Mouse (Mus musculus) liver, postnatal 0 days (tissue): ENCODE data around the gene Slc38a3. TPM values are rescaled to one million over a fixed set of nuclear protein-coding genes. Genes with fewer than 3 reads are reported as not detected.
A peak's percentile ranks its signal among the peaks of the same experiment; 100 is the strongest.

ENCODE experiments used
- ATAC-seq: fragments of 200-750 bp; cut with Nextera tagmentation; 2 replicates; pipeline ENCODE4 v1.8.0; 2017; ENCODE audit warnings: mild to moderate bottlenecking, moderate library complexity
- DNase-seq: peaks from one replicate; pipeline ENCODE4 v3.0.0-alpha.2; 2016
- H3K27ac ChIP-seq: fragments of 300-500 bp; sonication (generic); 2 replicates; pipeline ENCODE4 v1.5.1; 2014; ENCODE audit warnings: antibody characterized with exemption, moderate library complexity, mild to moderate bottlenecking, low read depth
- H3K27me3 ChIP-seq: fragments of 300-500 bp; sonication (generic); 2 replicates; pipeline ENCODE4 v1.6.1; 2014; ENCODE audit warnings: low read length, control low read depth, mixed read lengths; ENCODE audit not compliant: insufficient read depth
- H3K36me3 ChIP-seq: fragments of 300-500 bp; sonication (generic); replicated peaks from 2 replicates; pipeline ENCODE4 v1.6.1; 2014; ENCODE audit warnings: mild to moderate bottlenecking, control low read depth, low read length, moderate library complexity, mixed read lengths; ENCODE audit not compliant: insufficient read depth
- H3K4me1 ChIP-seq: fragments of 300-500 bp; sonication (generic); 2 replicates; pipeline ENCODE4 v1.6.1; 2014; ENCODE audit warnings: antibody characterized with exemption, mild to moderate bottlenecking, control low read depth; ENCODE audit not compliant: insufficient read depth
- H3K4me2 ChIP-seq: fragments of 300-500 bp; sonication (generic); 2 replicates; pipeline ENCODE4 v1.6.1; 2014; ENCODE audit warnings: low read depth, mild to moderate bottlenecking, low read length, moderate library complexity, mixed read lengths
- H3K4me3 ChIP-seq: fragments of 300-500 bp; sonication (generic); 2 replicates; pipeline ENCODE4 v1.5.1; 2014; ENCODE audit warnings: low read depth, low read length
- H3K9ac ChIP-seq: fragments of 300-500 bp; sonication (generic); replicated peaks from 2 replicates; pipeline ENCODE4 v1.6.1; 2014; ENCODE audit warnings: mild to moderate bottlenecking, moderate library complexity
- H3K9me3 ChIP-seq: fragments of 300-500 bp; sonication (generic); 2 replicates; pipeline ENCODE4 v1.6.1; 2016; ENCODE audit warnings: mild to moderate bottlenecking, control low read depth, low read length, mixed read lengths
- CTCF ChIP-seq: sonication (generic); IDR thresholded peaks from 2 replicates; pipeline ENCODE4 v1.5.1; 2016; ENCODE audit warnings: antibody characterized with exemption, low read depth
- EP300 ChIP-seq: IDR thresholded peaks from 2 replicates; pipeline ENCODE4 v1.6.1; 2016; ENCODE audit warnings: antibody characterized with exemption, low read depth, mild to moderate bottlenecking
- WGBS: fragments of 180-500 bp; shearing (Covaris S2); extraction: QIAGEN DNeasy Blood & Tissue Kit; methylation state at CpG from one replicate; pipeline ENCODE4 v1.1.7; 2014; ENCODE audit not compliant: insufficient replicate concordance; 5-methylcytosine and 5-hydroxymethylcytosine counted together
- polyA plus RNA-seq: library from polyadenylated mRNA; unstranded; fragments of >200 nt; fragmentation: Nextera tagmentation; extraction: Ambion mirVana; gene quantifications from 2 replicates; pipeline ENCODE4 v1.2.1, GENCODE M21; 2015

The Slc38a3 gene
- polyA plus RNA-seq, 1 experiment from 2014 or later = 147 TPM

DNA sequence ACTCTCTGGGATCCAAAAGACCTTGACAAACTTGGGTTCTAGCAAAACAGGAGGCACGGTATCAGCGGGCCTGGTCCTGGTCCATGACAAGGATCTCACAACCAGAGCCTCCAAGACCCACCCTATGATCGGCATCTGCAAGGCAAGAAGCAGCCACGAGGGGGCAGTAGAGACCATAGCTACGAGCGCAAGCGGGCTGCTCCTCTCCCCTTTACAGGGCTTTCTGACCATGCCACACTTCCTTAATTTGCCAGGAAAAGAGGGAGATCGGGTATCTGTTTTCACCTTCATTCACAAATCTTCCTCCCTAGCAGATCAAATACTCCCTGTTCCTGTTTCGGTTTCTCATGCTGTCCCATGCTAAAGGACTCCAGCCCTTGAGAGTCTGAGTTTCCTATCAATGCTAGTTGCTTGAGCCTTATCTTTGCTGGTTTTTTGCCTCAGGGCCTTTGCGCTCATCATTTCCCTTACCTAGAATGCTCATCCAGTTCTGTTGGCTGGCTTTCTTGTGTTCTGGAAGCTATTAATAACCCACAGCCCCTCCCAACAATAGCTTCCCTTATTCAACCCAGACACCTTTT is 67.2 kb downstream of the Slc38a3 start:
- Histone ChIP-seq H3K4me2 (peak overlapping the region; percentile 52; the same call in 1 of the 2 replicates), H3K9ac (no peak overlapping the region; the same call in 1 of the 2 replicates), H3K27me3 (no peaks in the 10 kb centered on the region), H3K4me3 (0 out of 2 replicates have a peak overlapping the region, but pooled peaks have one; percentile 8), H3K9me3 (no peaks in the 10 kb centered on the region), H3K36me3 (no peaks in the 10 kb centered on the region), H3K27ac (0 out of 2 replicates have a peak overlapping the region, but pooled peaks have one; percentile 6), H3K4me1 (peaks cover 17% of the 10 kb centered on the region)
- peak; percentile 60 for ATAC-seq
- peak; percentile 99 for TF ChIP-seq CTCF
- no peak for TF ChIP-seq EP300
- WGBS = 4% methylated on average over 10 of the region's 10 CpGs
- peak; percentile 94 for DNase-seq

- Histone ChIP-seq H3K9me3 (no peaks in the 10 kb centered on the region), H3K27me3 (no peaks in the 10 kb centered on the region)
These were observed 68.1 kb downstream of the Slc38a3 start for GRCm38 (mm10) chr9:107601275-107601674.

DNA sequence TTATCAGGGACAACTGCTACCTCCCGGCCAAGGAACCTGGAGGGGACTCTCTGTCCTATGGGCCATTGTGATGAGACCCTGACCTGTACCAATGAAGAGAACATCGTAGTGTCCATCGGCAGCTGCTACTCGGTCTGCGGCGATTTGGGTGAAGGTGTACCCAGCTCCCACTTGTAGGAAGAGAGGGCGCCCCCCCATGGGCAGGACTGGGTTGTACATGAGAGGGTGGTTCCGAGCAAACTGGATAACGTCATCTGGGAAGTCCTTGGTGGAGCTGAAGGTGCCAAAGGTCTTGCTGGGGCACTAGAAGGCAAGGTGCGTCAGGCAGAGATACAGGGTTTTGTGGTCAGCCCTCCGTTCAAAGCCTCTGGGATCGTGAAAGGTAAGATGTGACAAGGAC is 68.6 kb downstream of the Slc38a3 start:
- WGBS = 68% methylated on average over 12 of the region's 12 CpGs
- DNase-seq = no peak
- TF ChIP-seq CTCF = peak; percentile 48
- no peak for TF ChIP-seq EP300
- H3K27me3 ChIP-seq = no peaks in the 10 kb centered on the region
- H3K4me2 ChIP-seq = no peak overlapping the region
- H3K27ac ChIP-seq = no peak overlapping the region
- H3K4me3 ChIP-seq = no peak overlapping the region
- ATAC-seq = 0 out of 2 replicates have a peak, but pooled peaks have one; percentile 16
- peaks cover 15% of the 10 kb centered on the region for H3K4me1 ChIP-seq
- H3K9me3 ChIP-seq = no peaks in the 10 kb centered on the region
- H3K9ac ChIP-seq = no peak overlapping the region
- H3K36me3 ChIP-seq = no peaks in the 10 kb centered on the region

More at GRCm38 (mm10) chr9:107601275-107601674, 68.1 kb downstream of the Slc38a3 start:
- Histone ChIP-seq H3K36me3 (no peaks in the 10 kb centered on the region), H3K4me1 (peaks cover 15% of the 10 kb centered on the region), H3K4me3 (no peak overlapping the region), H3K27ac (no peak overlapping the region), H3K4me2 (no peak overlapping the region), H3K9ac (no peak overlapping the region)
- 81% methylated on average over 11 of the region's 11 CpGs for WGBS
- TF ChIP-seq EP300 (no peak), CTCF (no peak)
- ATAC-seq = no peak
- no peak for DNase-seq

Other genes starting within 250 kb of the Slc38a3 start
- gene Tmem115, start 135.6 kb downstream of the Slc38a3 start, polyA plus RNA-seq = 15.7 and 17.9 TPM in 2 replicates
- gene Cyb561d2, start 127.3 kb downstream of the Slc38a3 start, polyA plus RNA-seq = 18.5 and 19.6 TPM in 2 replicates
- 8.5 TPM in 2 replicates for gene Nprl2, start 127.3 kb downstream of the Slc38a3 start, polyA plus RNA-seq
- gene Zmynd10, start 122.2 kb downstream of the Slc38a3 start, polyA plus RNA-seq = 0.59 and 0.73 TPM in 2 replicates
- 12.4 and 15.1 TPM in 2 replicates for gene Rassf1, start 118.0 kb downstream of the Slc38a3 start, polyA plus RNA-seq
- 34.3 and 35.9 TPM in 2 replicates for gene Tusc2, start 106.3 kb downstream of the Slc38a3 start, polyA plus RNA-seq
- gene Hyal2, start 101.6 kb downstream of the Slc38a3 start, polyA plus RNA-seq = 53.9 and 54.5 TPM in 2 replicates
- gene Hyal1, start 92.6 kb downstream of the Slc38a3 start, polyA plus RNA-seq = 2.5 and 3.3 TPM in 2 replicates
- 10.4 and 11.6 TPM in 2 replicates for gene Naa80, start 90.6 kb downstream of the Slc38a3 start, polyA plus RNA-seq
- gene Hyal3, start 88.7 kb downstream of the Slc38a3 start, polyA plus RNA-seq = 0.65 and 0.86 TPM in 2 replicates
- 63.6 and 68.0 TPM in 2 replicates for gene Ifrd2, start 81.9 kb downstream of the Slc38a3 start, polyA plus RNA-seq
- 0.41 and 0.56 TPM in 2 replicates for gene Sema3b, start 60.3 kb downstream of the Slc38a3 start, polyA plus RNA-seq
- gene Gnai2, start 34.2 kb downstream of the Slc38a3 start, polyA plus RNA-seq = 146 and 159 TPM in 2 replicates
- gene Gnat1, start 10.2 kb upstream of the Slc38a3 start, polyA plus RNA-seq = 5.8 and 6.2 TPM in 2 replicates
- gene Sema3f, start 40.9 kb upstream of the Slc38a3 start, polyA plus RNA-seq = 0.76 and 1.1 TPM in 2 replicates
- 37.8 and 41.7 TPM in 2 replicates for gene Rbm5, start 101.5 kb upstream of the Slc38a3 start, polyA plus RNA-seq
- gene Rbm6, start 203.7 kb upstream of the Slc38a3 start, polyA plus RNA-seq = 14.3 and 17.0 TPM in 2 replicates
- gene Mon1a, start 218.6 kb upstream of the Slc38a3 start, polyA plus RNA-seq = 5.3 and 5.8 TPM in 2 replicates
- gene Mst1r, start 237.3 kb upstream of the Slc38a3 start, polyA plus RNA-seq = 0.37 and 0.38 TPM in 2 replicates